Mouse (Mus musculus): ENCODE results near the gene Shc1. TPM values are rescaled to one million over a fixed set of nuclear protein-coding genes. Genes with fewer than 3 reads are reported as not detected.
"Not testable (repeated sequence)": the region's sequence is repeated elsewhere in the genome, so short reads cannot be mapped to it uniquely, and the experiment has no call there.

Shc1 gene
- polyA plus RNA-seq, 1 experiment from 2014 or later = 48.0 TPM

- H3K9ac ChIP-seq (ENCODE audit: low read length) = no peak overlapping the region
- H3K4me2 ChIP-seq (ENCODE audit: low read depth) = no peak overlapping the region
- 91% methylated on average over 4 of the region's 4 CpGs for WGBS
- no peaks in the 10 kb centered on the region for H3K27me3 ChIP-seq (ENCODE audit: control insufficient read depth, insufficient read depth, low read length)
- H3K27ac ChIP-seq (ENCODE audit: low read depth, low read length) = no peak overlapping the region
- peaks cover 5% of the 10 kb centered on the region; the same call in 1 of the 2 replicates for H3K36me3 ChIP-seq (ENCODE audit: control insufficient read depth, insufficient read depth, low read length)
- no peaks in the 10 kb centered on the region for H3K9me3 ChIP-seq (ENCODE audit: control insufficient read depth, low read length)
- ATAC-seq (ENCODE audit: insufficient read depth, low FRiP score, low TSS enrichment) (no peak), DNase-seq (ENCODE audit: low spot score) (no peak)
- H3K4me1 ChIP-seq (ENCODE audit: control insufficient read depth, insufficient read depth, low read length) = peaks cover 17% of the 10 kb centered on the region
- no peak overlapping the region for H3K4me3 ChIP-seq (ENCODE audit: low read depth, low read length)
Observed at GRCm38 (mm10) chr3:89425876-89426275, 7.6 kb downstream of the Shc1 start.

GRCm38 (mm10) chr3:89429021-89429420 is 10.8 kb downstream of the Shc1 start:
- not testable (repeated sequence) for H3K9me3 ChIP-seq (ENCODE audit: control insufficient read depth, low read length); H3K27ac ChIP-seq (ENCODE audit: low read depth, low read length); H3K27me3 ChIP-seq (ENCODE audit: control insufficient read depth, insufficient read depth, low read length); H3K4me3 ChIP-seq (ENCODE audit: low read depth, low read length); DNase-seq (ENCODE audit: low spot score); H3K36me3 ChIP-seq (ENCODE audit: control insufficient read depth, insufficient read depth, low read length); H3K4me2 ChIP-seq (ENCODE audit: low read depth); ATAC-seq (ENCODE audit: insufficient read depth, low FRiP score, low TSS enrichment); H3K9ac ChIP-seq (ENCODE audit: low read length)
- H3K4me1 ChIP-seq (ENCODE audit: control insufficient read depth, insufficient read depth, low read length) = peaks cover 11% of the 10 kb centered on the region
- 85% methylated on average over 7 of the region's 7 CpGs for WGBS

- Histone ChIP-seq H3K4me3 (ENCODE audit: low read depth, low read length) (peak within 1 kb of the TSS; percentile 95), H3K9me3 (ENCODE audit: control insufficient read depth, low read length) (no peaks in the 10 kb centered on the region)
Observed at GRCm38 (mm10) chr3:89430171-89431159, 12.2 kb downstream of the Shc1 start, which contains the start of gene Pygo2. Gene Pygo2 (plus strand): TSS chr3:89430214.

GRCm38 (mm10) chr3:89432606-89433005 is 14.4 kb downstream of the Shc1 start:
- WGBS = 97% methylated on average over 8 of the region's 8 CpGs
- DNase-seq (ENCODE audit: low spot score) = no peak

More at GRCm38 (mm10) chr3:89430171-89431159, 12.2 kb downstream of the Shc1 start, which contains the start of gene Pygo2:
- peak; percentile 97 for ATAC-seq (ENCODE audit: insufficient read depth, low FRiP score, low TSS enrichment)
- Histone ChIP-seq H3K4me2 (ENCODE audit: low read depth) (peak within 1 kb of the TSS; percentile 77), H3K9ac (ENCODE audit: low read length) (peak within 1 kb of the TSS; percentile 93), H3K27ac (ENCODE audit: low read depth, low read length) (peak within 1 kb of the TSS; percentile 85), H3K27me3 (ENCODE audit: control insufficient read depth, insufficient read depth, low read length) (no peaks in the 10 kb centered on the region), H3K4me1 (ENCODE audit: control insufficient read depth, insufficient read depth, low read length) (peaks cover 11% of the 10 kb centered on the region), H3K36me3 (ENCODE audit: control insufficient read depth, insufficient read depth, low read length) (peaks cover 11% of the 10 kb centered on the region; the same call in 1 of the 2 replicates)
- DNase-seq (ENCODE audit: low spot score) = peak; percentile 95
- WGBS = 3% methylated on average over 68 of the region's 68 CpGs

GRCm38 (mm10) chr3:89434532-89434931 is 16.3 kb downstream of the Shc1 start:
- WGBS = 85% methylated on average over 11 of the region's 11 CpGs
- Histone ChIP-seq H3K4me3 (ENCODE audit: low read depth, low read length) (no peak overlapping the region), H3K4me1 (ENCODE audit: control insufficient read depth, insufficient read depth, low read length) (peaks cover 17% of the 10 kb centered on the region), H3K27ac (ENCODE audit: low read depth, low read length) (no peak overlapping the region), H3K4me2 (ENCODE audit: low read depth) (no peak overlapping the region), H3K27me3 (ENCODE audit: control insufficient read depth, insufficient read depth, low read length) (no peaks in the 10 kb centered on the region), H3K9ac (ENCODE audit: low read length) (no peak overlapping the region), H3K9me3 (ENCODE audit: control insufficient read depth, low read length) (no peaks in the 10 kb centered on the region), H3K36me3 (ENCODE audit: control insufficient read depth, insufficient read depth, low read length) (peaks cover 7% of the 10 kb centered on the region; the same call in 1 of the 2 replicates)
- DNase-seq (ENCODE audit: low spot score) = no peak
- ATAC-seq (ENCODE audit: insufficient read depth, low FRiP score, low TSS enrichment) = no peak

More at GRCm38 (mm10) chr3:89432606-89433005, 14.4 kb downstream of the Shc1 start:
- peaks cover 17% of the 10 kb centered on the region for H3K4me1 ChIP-seq (ENCODE audit: control insufficient read depth, insufficient read depth, low read length)
- H3K9ac ChIP-seq (ENCODE audit: low read length) = no peak overlapping the region
- H3K4me2 ChIP-seq (ENCODE audit: low read depth) = no peak overlapping the region
- H3K9me3 ChIP-seq (ENCODE audit: control insufficient read depth, low read length) = no peaks in the 10 kb centered on the region
- H3K36me3 ChIP-seq (ENCODE audit: control insufficient read depth, insufficient read depth, low read length) = peaks cover 7% of the 10 kb centered on the region; the same call in 1 of the 2 replicates
- no peak for ATAC-seq (ENCODE audit: insufficient read depth, low FRiP score, low TSS enrichment)
- H3K27me3 ChIP-seq (ENCODE audit: control insufficient read depth, insufficient read depth, low read length) = no peaks in the 10 kb centered on the region
- H3K27ac ChIP-seq (ENCODE audit: low read depth, low read length) = no peak overlapping the region
- H3K4me3 ChIP-seq (ENCODE audit: low read depth, low read length) = no peak overlapping the region

- Histone ChIP-seq H3K4me3 (ENCODE audit: low read depth, low read length) (no peak overlapping the region), H3K9me3 (ENCODE audit: control insufficient read depth, low read length) (no peaks in the 10 kb centered on the region), H3K4me2 (ENCODE audit: low read depth) (no peak overlapping the region), H3K9ac (ENCODE audit: low read length) (no peak overlapping the region), H3K27me3 (ENCODE audit: control insufficient read depth, insufficient read depth, low read length) (no peaks in the 10 kb centered on the region), H3K36me3 (ENCODE audit: control insufficient read depth, insufficient read depth, low read length) (peaks cover 7% of the 10 kb centered on the region; the same call in 1 of the 2 replicates), H3K4me1 (ENCODE audit: control insufficient read depth, insufficient read depth, low read length) (peaks cover 17% of the 10 kb centered on the region), H3K27ac (ENCODE audit: low read depth, low read length) (no peak overlapping the region)
- WGBS = 78% methylated on average over 7 of the region's 7 CpGs
- DNase-seq (ENCODE audit: low spot score) (no peak), ATAC-seq (ENCODE audit: insufficient read depth, low FRiP score, low TSS enrichment) (no peak)
Observed at GRCm38 (mm10) chr3:89435041-89435440, 16.8 kb downstream of the Shc1 start.

GRCm38 (mm10) chr3:89436176-89437113 is 18.2 kb downstream of the Shc1 start, which contains the start of gene Pbxip1:
Gene Pbxip1 (plus strand): TSS chr3:89436706.
- peak within 1 kb of the TSS; percentile 39 for H3K4me2 ChIP-seq (ENCODE audit: low read depth)
- H3K4me3 ChIP-seq (ENCODE audit: low read depth, low read length) = peak within 1 kb of the TSS; percentile 19
- no peak within 1 kb of the TSS for H3K27ac ChIP-seq (ENCODE audit: low read depth, low read length)
- H3K4me1 ChIP-seq (ENCODE audit: control insufficient read depth, insufficient read depth, low read length) = peaks cover 8% of the 10 kb centered on the region
- peaks cover 7% of the 10 kb centered on the region; the same call in 1 of the 2 replicates for H3K36me3 ChIP-seq (ENCODE audit: control insufficient read depth, insufficient read depth, low read length)
- no peaks in the 10 kb centered on the region for H3K27me3 ChIP-seq (ENCODE audit: control insufficient read depth, insufficient read depth, low read length)
- no peaks in the 10 kb centered on the region for H3K9me3 ChIP-seq (ENCODE audit: control insufficient read depth, low read length)
- DNase-seq (ENCODE audit: low spot score) (peak; percentile 81), ATAC-seq (ENCODE audit: insufficient read depth, low FRiP score, low TSS enrichment) (peak; percentile 73)
- H3K9ac ChIP-seq (ENCODE audit: low read length) = peak within 1 kb of the TSS; percentile 8
- 3% methylated on average over 16 of the region's 16 CpGs for WGBS

GRCm38 (mm10) chr3:89437269-89437668 is 19.0 kb downstream of the Shc1 start:
- peak overlapping the region; percentile 8; the same call in 1 of the 2 replicates for H3K9ac ChIP-seq (ENCODE audit: low read length)
- H3K27ac ChIP-seq (ENCODE audit: low read depth, low read length) = no peak overlapping the region
- 28% methylated on average over 5 of the region's 5 CpGs for WGBS
- no peaks in the 10 kb centered on the region for H3K27me3 ChIP-seq (ENCODE audit: control insufficient read depth, insufficient read depth, low read length)
- ATAC-seq (ENCODE audit: insufficient read depth, low FRiP score, low TSS enrichment) (no peak), DNase-seq (ENCODE audit: low spot score) (no peak)
- H3K4me1 ChIP-seq (ENCODE audit: control insufficient read depth, insufficient read depth, low read length) = peaks cover 6% of the 10 kb centered on the region
- peak overlapping the region; percentile 39 for H3K4me2 ChIP-seq (ENCODE audit: low read depth)
- H3K4me3 ChIP-seq (ENCODE audit: low read depth, low read length) = peak overlapping the region; percentile 19; the same call in 1 of the 2 replicates
- H3K9me3 ChIP-seq (ENCODE audit: control insufficient read depth, low read length) = no peaks in the 10 kb centered on the region
- H3K36me3 ChIP-seq (ENCODE audit: control insufficient read depth, insufficient read depth, low read length) = peaks cover 7% of the 10 kb centered on the region; the same call in 1 of the 2 replicates
